Mouse (Mus musculus) spleen, adult 10 weeks (tissue): ENCODE measurements around the gene Sult1c2. TPM values are rescaled to one million over a fixed set of nuclear protein-coding genes. Genes with fewer than 3 reads are reported as not detected.

ENCODE experiments used
- polyA plus RNA-seq: library from polyadenylated mRNA; stranded (reverse); fragments of 350-450 nt; fragmentation: Illumina TruSeq; extraction: RNeasy Lipid Tissue Mini Kit (QIAGEN cat#74804); gene quantifications from one replicate; pipeline ENCODE4 v1.2.3, GENCODE M21; 2015; ENCODE audit warnings: low replicate concordance; ENCODE audit not compliant: insufficient read depth

Sult1c2 gene
- not detected for polyA plus RNA-seq

GRCm38 (mm10) chr17:53846206-53846605, at the start of gene Sult1c2:
TSS of gene Sult1c2 (minus strand) at chr17:53846339.

Other genes starting within 250 kb of the Sult1c2 start
- 5.9 TPM for gene Sgo1, start 157.0 kb downstream of the Sult1c2 start, polyA plus RNA-seq
- not detected for gene Sult1c1, start 144.3 kb upstream of the Sult1c2 start, polyA plus RNA-seq